Mouse (Mus musculus) lung, embryonic 16.5 days (tissue): ENCODE results near the gene Sgip1. TPM values are rescaled to one million over a fixed set of nuclear protein-coding genes. Genes with fewer than 3 reads are reported as not detected.

Source experiments
- ATAC-seq: fragments of 200-750 bp; cut with Nextera tagmentation; 2 replicates; pipeline ENCODE4 v1.8.0; 2017; ENCODE audit warnings: low read depth, mild to moderate bottlenecking, moderate library complexity
- H3K27ac ChIP-seq: fragments of 300-500 bp; sonication (generic); 2 replicates; pipeline ENCODE4 v1.5.1; 2014; ENCODE audit warnings: mild to moderate bottlenecking, control low read depth, low read length
- H3K27me3 ChIP-seq: fragments of 300-500 bp; sonication (generic); 2 replicates; pipeline ENCODE4 v1.6.1; 2014; ENCODE audit warnings: low read depth, low read length, mixed read lengths; ENCODE audit not compliant: control insufficient read depth, insufficient read depth
- H3K36me3 ChIP-seq: fragments of 300-500 bp; sonication (generic); 2 replicates; pipeline ENCODE4 v1.6.1; 2014; ENCODE audit warnings: low read length; ENCODE audit not compliant: control insufficient read depth, insufficient read depth
- H3K4me1 ChIP-seq: fragments of 300-500 bp; sonication (generic); replicated peaks from 2 replicates; pipeline ENCODE4 v1.6.1; 2014; ENCODE audit warnings: low read length, mixed read lengths; ENCODE audit not compliant: control insufficient read depth, insufficient read depth
- H3K4me2 ChIP-seq: fragments of 300-500 bp; sonication (generic); 2 replicates; pipeline ENCODE4 v1.6.1; 2014; ENCODE audit warnings: low read depth, low read length, control low read depth
- H3K4me3 ChIP-seq: fragments of 300-500 bp; sonication (generic); 2 replicates; pipeline ENCODE4 v1.5.1; 2014; ENCODE audit warnings: mild to moderate bottlenecking, low read length, control low read depth
- H3K9ac ChIP-seq: fragments of 300-500 bp; sonication (generic); 2 replicates; pipeline ENCODE4 v1.6.1; 2014; ENCODE audit warnings: low read length, control low read depth
- H3K9me3 ChIP-seq: fragments of 300-500 bp; sonication (generic); 2 replicates; pipeline ENCODE4 v1.6.1; 2016; ENCODE audit warnings: low read length; ENCODE audit not compliant: control insufficient read depth
- WGBS: fragments of 180-500 bp; shearing (Covaris S2); extraction: QIAGEN DNeasy Blood & Tissue Kit; methylation state at CpG from one replicate; pipeline ENCODE4 v1.1.7; 2014; 5-methylcytosine and 5-hydroxymethylcytosine counted together
- polyA plus RNA-seq: library from polyadenylated mRNA; unstranded; fragments of >200 nt; fragmentation: Nextera tagmentation; extraction: Ambion mirVana; gene quantifications from 2 replicates; pipeline ENCODE4 v1.2.1, GENCODE M21; 2015

Gene Sgip1
- polyA plus RNA-seq, 1 experiment from 2014 or later, result 8.2 TPM

- WGBS, result 44% methylated on average over 1 of the region's 1 CpGs
- ATAC-seq, result no peak
- H3K4me2 ChIP-seq, result no peak overlapping the region
Measured at GRCm38 (mm10) chr4:102851161-102851560, 110.1 kb downstream of the Sgip1 start.

DNA sequence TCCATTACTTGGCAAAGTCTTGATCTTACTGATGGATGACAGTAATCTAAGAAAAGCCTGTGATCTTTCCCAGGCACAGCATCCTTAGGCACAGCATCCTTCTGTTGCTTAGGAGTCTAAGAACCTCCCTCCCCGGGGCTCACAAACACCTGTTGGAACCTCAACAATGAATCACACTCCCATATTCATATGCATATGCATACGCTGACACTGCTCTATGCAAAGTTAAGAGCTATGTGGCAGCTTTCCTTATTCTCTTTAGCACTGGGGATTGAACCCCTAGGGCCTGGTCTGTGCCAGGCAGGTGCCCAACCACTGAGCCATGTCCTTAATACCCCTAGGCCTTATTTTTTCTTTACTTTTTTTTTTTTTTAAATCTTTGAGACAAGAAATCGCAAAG is 111.2 kb downstream of the Sgip1 start:
- Histone ChIP-seq H3K4me2 (no peak overlapping the region), H3K9ac (no peak overlapping the region), H3K4me1 (no peaks in the 10 kb centered on the region), H3K4me3 (no peak overlapping the region), H3K9me3 (no peaks in the 10 kb centered on the region), H3K36me3 (no peaks in the 10 kb centered on the region), H3K27ac (no peak overlapping the region), H3K27me3 (no peaks in the 10 kb centered on the region)
- ATAC-seq, result no peak
- WGBS, result 86% methylated on average over 3 of the region's 3 CpGs

More at GRCm38 (mm10) chr4:102851161-102851560, 110.1 kb downstream of the Sgip1 start:
- no peak overlapping the region for H3K4me3 ChIP-seq
- no peaks in the 10 kb centered on the region for H3K36me3 ChIP-seq
- H3K27ac ChIP-seq, result no peak overlapping the region
- H3K9ac ChIP-seq, result no peak overlapping the region
- no peaks in the 10 kb centered on the region for H3K27me3 ChIP-seq
- H3K9me3 ChIP-seq, result no peaks in the 10 kb centered on the region
- no peaks in the 10 kb centered on the region for H3K4me1 ChIP-seq

DNA sequence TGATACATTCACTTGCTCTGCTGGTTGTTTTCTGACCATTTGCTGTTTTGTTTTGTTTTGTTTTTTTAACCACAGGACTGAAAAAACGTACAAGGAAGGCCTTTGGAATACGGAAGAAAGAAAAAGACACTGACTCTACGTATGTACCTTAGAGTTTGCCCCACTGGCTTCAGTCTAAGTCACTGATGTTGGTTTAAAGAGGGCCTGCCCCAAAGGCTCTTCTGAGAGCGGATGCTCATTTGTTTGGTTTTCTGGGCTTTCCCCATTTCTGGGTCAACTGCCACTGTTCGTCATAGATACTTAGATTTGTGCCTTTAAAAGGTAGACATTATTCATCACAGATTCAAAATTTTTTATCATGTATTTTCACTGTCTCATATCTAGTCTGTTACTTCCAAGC is 111.7 kb downstream of the Sgip1 start:
- Histone ChIP-seq H3K27ac (no peak overlapping the region), H3K4me2 (no peak overlapping the region), H3K4me1 (no peaks in the 10 kb centered on the region), H3K36me3 (no peaks in the 10 kb centered on the region), H3K9me3 (no peaks in the 10 kb centered on the region), H3K27me3 (no peaks in the 10 kb centered on the region), H3K9ac (no peak overlapping the region), H3K4me3 (no peak overlapping the region)
- ATAC-seq, result no peak
- WGBS, result 85% methylated on average over 5 of the region's 5 CpGs

- Histone ChIP-seq H3K4me2 (no peak overlapping the region), H3K9me3 (no peaks in the 10 kb centered on the region), H3K4me3 (no peak overlapping the region), H3K9ac (no peak overlapping the region), H3K36me3 (no peaks in the 10 kb centered on the region), H3K27me3 (no peaks in the 10 kb centered on the region), H3K4me1 (no peaks in the 10 kb centered on the region), H3K27ac (no peak overlapping the region)
- no peak for ATAC-seq
- WGBS, result 46% methylated on average over 9 of the region's 9 CpGs
Measured at GRCm38 (mm10) chr4:102853330-102854022, 112.4 kb downstream of the Sgip1 start.

DNA sequence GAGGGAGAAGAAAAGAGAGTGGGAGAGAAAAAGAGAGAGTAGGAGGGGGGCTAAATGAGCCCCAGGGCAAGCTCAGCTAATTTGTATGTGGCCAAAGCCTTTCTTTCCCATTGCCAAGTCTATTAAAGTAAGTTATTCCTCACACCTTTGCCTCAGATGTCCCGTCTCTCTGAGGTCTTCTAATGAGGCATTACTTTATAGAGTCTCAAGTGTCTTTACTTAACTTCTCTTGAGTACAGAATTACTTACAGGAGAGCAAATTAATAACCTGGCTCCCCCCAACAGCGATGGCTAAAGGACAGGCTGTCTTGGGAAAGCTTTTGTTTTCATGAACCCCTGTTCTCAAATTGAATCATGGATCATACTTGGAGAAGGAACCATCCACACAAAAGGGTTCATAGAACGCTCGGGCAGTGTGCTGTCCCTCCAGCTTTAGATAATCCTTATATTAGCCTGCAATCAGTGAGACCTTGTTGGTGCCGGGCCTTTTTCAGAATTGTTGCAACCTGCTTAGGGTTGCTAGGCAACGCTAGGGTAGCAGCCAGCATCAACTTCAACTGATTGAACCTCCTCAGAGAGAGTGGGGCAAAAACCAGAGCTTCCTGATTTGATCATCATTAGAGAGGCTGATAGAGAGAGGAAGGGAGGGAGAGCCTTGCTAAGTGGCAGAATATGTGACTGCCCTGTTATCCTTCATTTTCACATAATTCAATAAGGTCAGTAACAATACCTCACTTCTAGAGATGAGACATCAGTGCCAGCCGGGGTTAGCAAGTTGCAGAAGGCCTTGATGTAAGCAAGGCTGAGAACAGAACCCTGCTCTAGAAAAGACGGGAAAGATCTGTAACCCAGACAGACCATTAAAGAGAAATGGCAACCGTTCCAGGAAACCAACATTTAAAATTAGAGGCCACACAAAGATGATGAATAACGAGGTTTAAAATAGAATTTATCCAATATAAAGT is 114.1 kb downstream of the Sgip1 start:
- Histone ChIP-seq H3K4me3 (no peak overlapping the region), H3K36me3 (no peaks in the 10 kb centered on the region), H3K4me2 (no peak overlapping the region), H3K27me3 (no peaks in the 10 kb centered on the region), H3K4me1 (no peaks in the 10 kb centered on the region), H3K9ac (no peak overlapping the region), H3K27ac (no peak overlapping the region), H3K9me3 (no peaks in the 10 kb centered on the region)
- no peak for ATAC-seq
- WGBS, result 76% methylated on average over 10 of the region's 10 CpGs

DNA sequence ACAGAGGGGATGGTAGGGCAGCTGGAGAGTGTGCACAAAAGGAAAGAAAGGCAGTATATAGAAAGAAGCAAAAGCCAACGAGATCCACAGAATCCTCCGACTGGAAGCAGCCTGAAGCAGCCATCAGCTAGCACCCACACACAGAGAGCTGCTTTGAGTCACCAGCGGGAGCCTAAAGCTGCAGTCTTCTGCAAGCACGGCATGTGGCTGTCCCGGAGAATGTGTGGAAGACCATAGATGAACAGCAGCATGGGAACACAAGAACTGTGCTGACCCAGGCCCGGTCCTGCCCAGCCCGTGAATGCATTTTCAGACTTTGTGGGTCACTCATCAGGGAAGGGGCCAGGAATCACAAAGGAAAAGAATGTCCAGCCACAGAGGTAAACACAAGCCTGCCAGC is 115.0 kb downstream of the Sgip1 start:
- no peaks in the 10 kb centered on the region for H3K27me3 ChIP-seq
- H3K9me3 ChIP-seq, result no peaks in the 10 kb centered on the region
- no peaks in the 10 kb centered on the region for H3K36me3 ChIP-seq
- no peak overlapping the region for H3K4me2 ChIP-seq
- ATAC-seq, result no peak
- H3K9ac ChIP-seq, result no peak overlapping the region
- H3K4me3 ChIP-seq, result no peak overlapping the region
- 63% methylated on average over 7 of the region's 7 CpGs for WGBS
- H3K27ac ChIP-seq, result no peak overlapping the region
- no peaks in the 10 kb centered on the region for H3K4me1 ChIP-seq

- Histone ChIP-seq H3K27me3 (no peaks in the 10 kb centered on the region), H3K4me3 (no peak overlapping the region), H3K27ac (no peak overlapping the region), H3K4me1 (no peaks in the 10 kb centered on the region), H3K36me3 (no peaks in the 10 kb centered on the region), H3K9ac (no peak overlapping the region), H3K4me2 (no peak overlapping the region), H3K9me3 (no peaks in the 10 kb centered on the region)
- WGBS, result 88% methylated on average over 15 of the region's 15 CpGs
- ATAC-seq, result no peak
Measured at GRCm38 (mm10) chr4:102859259-102860194, 118.4 kb downstream of the Sgip1 start.

- no peaks in the 10 kb centered on the region for H3K9me3 ChIP-seq
- H3K4me1 ChIP-seq, result no peaks in the 10 kb centered on the region
- ATAC-seq, result no peak
- H3K36me3 ChIP-seq, result no peaks in the 10 kb centered on the region
- WGBS, result 63% methylated on average over 15 of the region's 15 CpGs
- no peak overlapping the region for H3K4me3 ChIP-seq
- no peak overlapping the region for H3K9ac ChIP-seq
- H3K4me2 ChIP-seq, result no peak overlapping the region
- no peak overlapping the region for H3K27ac ChIP-seq
- no peaks in the 10 kb centered on the region for H3K27me3 ChIP-seq
Measured at GRCm38 (mm10) chr4:102862751-102863710, 121.9 kb downstream of the Sgip1 start.
